Mouse (Mus musculus): ENCODE data around the gene Itpkb. TPM values are rescaled to one million over a fixed set of nuclear protein-coding genes. Genes with fewer than 3 reads are reported as not detected.

Gene Itpkb
- polyA plus RNA-seq (2012; rRNA removed; ENCODE audit: low replicate concordance), result 22.4 and 30.3 TPM in 2 replicates

GRCm38 (mm10) chr1:180330145-180330706, at the start of gene Itpkb:
TSS of gene Itpkb (plus strand) at chr1:180330485.

Other genes with a start within 250 kb of the Itpkb start
- 57.3 and 344 TPM in 2 replicates for gene Coq8a, start 130.9 kb upstream of the Itpkb start, polyA plus RNA-seq (2012; rRNA removed; ENCODE audit: low replicate concordance)
- 120 and 122 TPM in 2 replicates for gene Psen2, start 67.0 kb upstream of the Itpkb start, polyA plus RNA-seq (2012; rRNA removed; ENCODE audit: low replicate concordance)
- 0.93 and 3.6 TPM in 2 replicates for gene Stum, start 153.0 kb downstream of the Itpkb start, polyA plus RNA-seq (2012; rRNA removed; ENCODE audit: low replicate concordance)
- gene Parp1, start 238.4 kb downstream of the Itpkb start, polyA plus RNA-seq (2012; rRNA removed; ENCODE audit: low replicate concordance), result 25.4 and 26.0 TPM in 2 replicates

Data from mammary gland, adult 2 months (tissue).